Mouse (Mus musculus) testis, adult 2 months (tissue): ENCODE results near the gene Slc1a5. TPM values are rescaled to one million over a fixed set of nuclear protein-coding genes. Genes with fewer than 3 reads are reported as not detected.

Source experiments
- H3K27ac ChIP-seq: fragments of 200-500 bp; 2 replicates; pipeline ENCODE4 v1.5.1; 2012; ENCODE audit warnings: low read depth, low read length; ENCODE audit not compliant: control insufficient read depth, insufficient read depth
- H3K27me3 ChIP-seq: fragments of 200-500 bp; 2 replicates; pipeline ENCODE4 v1.6.1; 2012; ENCODE audit warnings: mild to moderate bottlenecking, low read length, moderate library complexity; ENCODE audit not compliant: control insufficient read depth, insufficient read depth
- H3K36me3 ChIP-seq: fragments of 200-500 bp; 2 replicates; pipeline ENCODE4 v1.6.1; 2012; ENCODE audit warnings: mild to moderate bottlenecking, low read length; ENCODE audit not compliant: control insufficient read depth, insufficient read depth
- H3K4me1 ChIP-seq: fragments of 200-500 bp; 2 replicates; pipeline ENCODE4 v1.6.1; 2012; ENCODE audit warnings: low read length; ENCODE audit not compliant: control insufficient read depth, insufficient read depth
- H3K4me3 ChIP-seq: fragments of 200-500 bp; 2 replicates; pipeline ENCODE4 v1.5.1; 2012; ENCODE audit warnings: low read depth, mild to moderate bottlenecking, low read length, moderate library complexity, mixed read lengths; ENCODE audit not compliant: control insufficient read depth
- CTCF ChIP-seq: fragments of 200-500 bp; IDR thresholded peaks from 2 replicates; pipeline ENCODE4 v1.5.1; 2012; ENCODE audit warnings: low read depth, mild to moderate bottlenecking, inconsistent platforms, low read length, moderate library complexity; ENCODE audit not compliant: control insufficient read depth, insufficient read depth, insufficient replicate concordance
- POLR2A ChIP-seq: fragments of 200-500 bp; IDR thresholded peaks from 2 replicates; pipeline ENCODE4 v1.6.1; 2012; ENCODE audit warnings: low read depth, mild to moderate bottlenecking, inconsistent platforms, low read length, moderate library complexity; ENCODE audit not compliant: control insufficient read depth
- polyA plus RNA-seq: library from polyadenylated mRNA; depleted of rRNA; stranded (reverse); fragments of >200 nt; gene quantifications from 2 replicates; pipeline ENCODE4 v1.2.3, GENCODE M21; 2012; rRNA removed

The Slc1a5 gene
- polyA plus RNA-seq, 1 experiment: 15.2 TPM

GRCm38 (mm10) chr7:16842645-16843063, 61.5 kb downstream of the Slc1a5 start, which contains the start of gene Prkd2:
Gene Prkd2, plus strand, starts transcription at chr7:16842902.
- peak within 1 kb of the TSS; percentile 84 for H3K4me3 ChIP-seq
- H3K36me3 ChIP-seq: peaks cover 3% of the 10 kb centered on the region
- peaks cover 43% of the 10 kb centered on the region for H3K4me1 ChIP-seq
- no peaks in the 10 kb centered on the region for H3K27me3 ChIP-seq
- H3K27ac ChIP-seq: no peak within 1 kb of the TSS
- TF ChIP-seq POLR2A (peak; percentile 38), CTCF (no peak)

GRCm38 (mm10) chr7:16843441-16844171, 62.5 kb downstream of the Slc1a5 start:
- peaks cover 2% of the 10 kb centered on the region; the same call in 1 of the 2 replicates for H3K36me3 ChIP-seq
- TF ChIP-seq POLR2A (no peak), CTCF (no peak)
- H3K4me3 ChIP-seq: peak overlapping the region; percentile 84
- H3K27ac ChIP-seq: no peak overlapping the region
- no peaks in the 10 kb centered on the region for H3K27me3 ChIP-seq
- peaks cover 47% of the 10 kb centered on the region for H3K4me1 ChIP-seq

- Histone ChIP-seq H3K27ac (no peak overlapping the region), H3K36me3 (peaks cover under 1% of the 10 kb centered on the region; the same call in 1 of the 2 replicates), H3K27me3 (no peaks in the 10 kb centered on the region), H3K4me1 (peaks cover 51% of the 10 kb centered on the region), H3K4me3 (no peak overlapping the region)
- TF ChIP-seq CTCF: no peak
- no peak for TF ChIP-seq POLR2A
Measured at GRCm38 (mm10) chr7:16844696-16845071, 63.5 kb downstream of the Slc1a5 start.

- H3K4me1 ChIP-seq: peaks cover 51% of the 10 kb centered on the region
- no peak overlapping the region for H3K27ac ChIP-seq
- peak overlapping the region; percentile 38 for H3K4me3 ChIP-seq
Measured at GRCm38 (mm10) chr7:16845072-16845819, 64.1 kb downstream of the Slc1a5 start.

GRCm38 (mm10) chr7:16845820-16846167, 64.7 kb downstream of the Slc1a5 start:
- Histone ChIP-seq H3K27ac (no peak overlapping the region), H3K27me3 (no peaks in the 10 kb centered on the region), H3K4me3 (peak overlapping the region; percentile 38), H3K36me3 (no peaks in the 10 kb centered on the region), H3K4me1 (peaks cover 51% of the 10 kb centered on the region)
- TF ChIP-seq POLR2A (no peak), CTCF (no peak)

More at GRCm38 (mm10) chr7:16845072-16845819, 64.1 kb downstream of the Slc1a5 start:
- Histone ChIP-seq H3K36me3 (no peaks in the 10 kb centered on the region), H3K27me3 (no peaks in the 10 kb centered on the region)
- no peak for TF ChIP-seq CTCF
- no peak for TF ChIP-seq POLR2A

GRCm38 (mm10) chr7:16846775-16847174, 65.6 kb downstream of the Slc1a5 start:
- Histone ChIP-seq H3K4me3 (no peak overlapping the region), H3K4me1 (peaks cover 44% of the 10 kb centered on the region), H3K36me3 (no peaks in the 10 kb centered on the region), H3K27ac (no peak overlapping the region), H3K27me3 (no peaks in the 10 kb centered on the region)
- TF ChIP-seq CTCF: no peak

GRCm38 (mm10) chr7:16847507-16847906, 66.4 kb downstream of the Slc1a5 start:
- Histone ChIP-seq H3K27ac (no peak overlapping the region), H3K36me3 (no peaks in the 10 kb centered on the region), H3K4me3 (no peak overlapping the region), H3K27me3 (no peaks in the 10 kb centered on the region), H3K4me1 (peaks cover 38% of the 10 kb centered on the region)
- TF ChIP-seq POLR2A: no peak
- no peak for TF ChIP-seq CTCF

Other genes starting within 250 kb of the Slc1a5 start
- gene Arhgap35, start 166.3 kb upstream of the Slc1a5 start, polyA plus RNA-seq: 21.7 and 22.4 TPM in 2 replicates
- 0.10 TPM in 1 of 2 replicates, not detected in the other for gene Ceacam15, start 105.6 kb upstream of the Slc1a5 start, polyA plus RNA-seq
- gene Ceacam9, start 59.4 kb upstream of the Slc1a5 start, polyA plus RNA-seq: not detected in 2 replicates
- 240 and 279 TPM in 2 replicates for gene Ap2s1, start 42.9 kb upstream of the Slc1a5 start, polyA plus RNA-seq
- 130 and 147 TPM in 2 replicates for gene Strn4, start 34.5 kb downstream of the Slc1a5 start, polyA plus RNA-seq
- 3.4 and 3.6 TPM in 2 replicates for gene Fkrp, start 35.4 kb downstream of the Slc1a5 start, polyA plus RNA-seq
- gene Prkd2, start 61.6 kb downstream of the Slc1a5 start, polyA plus RNA-seq: 2.8 and 4.5 TPM in 2 replicates
- gene Dact3, start 94.0 kb downstream of the Slc1a5 start, polyA plus RNA-seq: 30.7 and 31.2 TPM in 2 replicates
- gene Gng8, start 110.4 kb downstream of the Slc1a5 start, polyA plus RNA-seq: 9.5 and 10.3 TPM in 2 replicates
- 0.20 and 0.26 TPM in 2 replicates for gene Ptgir, start 125.2 kb downstream of the Slc1a5 start, polyA plus RNA-seq
- gene Calm3, start 142.8 kb downstream of the Slc1a5 start, polyA plus RNA-seq: 433 and 509 TPM in 2 replicates
- 34.2 and 41.6 TPM in 2 replicates for gene Pnmal2, start 163.3 kb downstream of the Slc1a5 start, polyA plus RNA-seq
- gene Pnmal1, start 178.3 kb downstream of the Slc1a5 start, polyA plus RNA-seq: 7.6 and 7.8 TPM in 2 replicates
- gene Gm42372, start 201.7 kb downstream of the Slc1a5 start, polyA plus RNA-seq: 1.8 and 2.4 TPM in 2 replicates
- gene Ccdc8, start 211.4 kb downstream of the Slc1a5 start, polyA plus RNA-seq: 1.6 TPM in 2 replicates
- 80.7 and 84.7 TPM in 2 replicates for gene Ppp5c, start 246.6 kb downstream of the Slc1a5 start, polyA plus RNA-seq